Mouse (Mus musculus) macrophage (primary cell): ENCODE results near the gene Cdkn1a. TPM values are rescaled to one million over a fixed set of nuclear protein-coding genes. Genes with fewer than 3 reads are reported as not detected.

Source experiments
- H3K27ac ChIP-seq: fragments of 350-480 bp; formaldehyde crosslinking; 2 replicates; pipeline ENCODE4 v1.9.0; 2021
- H3K36me3 ChIP-seq: fragments of 350-480 bp; formaldehyde crosslinking; 2 replicates; pipeline ENCODE4 v1.9.0; 2021; ENCODE audit errors: inconsistent target
- H3K4me3 ChIP-seq: fragments of 350-480 bp; formaldehyde crosslinking; 2 replicates; pipeline ENCODE4 v1.9.0; 2021; ENCODE audit errors: inconsistent target
- H3K79me2 ChIP-seq: fragments of 350-480 bp; formaldehyde crosslinking; 2 replicates; pipeline ENCODE4 v1.9.0; 2021; ENCODE audit errors: inconsistent target
- WGBS: methylation state at CpG from one replicate; pipeline ENCODE4 v1.1.7; 2026; ENCODE audit warnings: inconsistent platforms; ENCODE audit not compliant: missing documents; 5-methylcytosine and 5-hydroxymethylcytosine counted together
- polyA plus RNA-seq: library from polyadenylated mRNA; stranded (reverse); fragments of 250-400 nt; gene quantifications from 3 replicates; pipeline ENCODE4 v1.2.4, GENCODE M21; 2018; ENCODE audit warnings: inconsistent platforms

Gene Cdkn1a
- polyA plus RNA-seq, 1 experiment from 2014 or later: 176 TPM

DNA sequence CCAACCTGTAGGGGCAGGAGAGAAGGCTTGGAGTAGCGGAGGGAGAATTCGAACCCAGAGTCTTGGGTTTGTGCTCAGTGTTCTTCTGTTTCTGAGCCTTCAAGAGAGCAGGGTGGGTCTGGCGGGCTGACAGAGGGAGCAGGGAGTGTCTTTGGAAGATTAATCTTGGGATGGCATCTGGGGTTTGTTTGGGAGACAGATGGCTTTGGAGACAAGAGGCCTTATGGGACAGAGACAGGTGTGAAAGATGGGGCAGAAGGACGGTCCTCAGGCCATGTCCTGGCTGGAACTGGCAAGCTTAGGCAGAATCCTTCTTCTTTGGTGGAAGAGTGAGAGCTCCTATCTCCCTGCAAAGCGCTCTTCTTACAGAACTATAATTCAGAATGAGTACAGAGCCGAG lies 37.7 kb upstream of the Cdkn1a start:
- no peaks in the 10 kb centered on the region for H3K79me2 ChIP-seq
- no peaks in the 10 kb centered on the region for H3K36me3 ChIP-seq
- H3K27ac ChIP-seq: no peak overlapping the region
- no peak overlapping the region for H3K4me3 ChIP-seq
- WGBS: 90% methylated on average over 6 of the region's 6 CpGs

DNA sequence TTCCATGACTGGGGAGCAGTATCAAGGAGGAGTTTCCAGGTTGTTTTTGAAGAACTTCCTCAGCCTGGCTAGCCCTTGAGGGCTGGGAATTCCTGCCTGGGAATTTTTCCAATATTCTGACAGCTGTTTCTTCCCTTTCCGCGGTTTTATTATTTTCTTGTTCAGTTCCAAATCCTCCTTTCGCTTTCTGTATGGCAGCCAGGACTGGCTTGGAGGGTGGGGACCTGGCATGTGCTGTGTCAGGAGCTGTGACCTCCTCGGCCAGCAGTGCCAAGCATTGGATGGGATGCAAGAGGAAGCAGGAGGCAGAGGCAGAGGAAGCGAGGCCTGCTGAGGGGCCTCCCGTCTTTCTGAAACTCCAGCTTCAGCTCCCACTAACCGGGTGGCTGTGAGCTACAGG lies 36.9 kb upstream of the Cdkn1a start:
- WGBS: 17% methylated on average over 7 of the region's 7 CpGs
- H3K79me2 ChIP-seq: no peaks in the 10 kb centered on the region
- H3K36me3 ChIP-seq: no peaks in the 10 kb centered on the region
- H3K4me3 ChIP-seq: no peak overlapping the region
- H3K27ac ChIP-seq: peak overlapping the region; percentile 38

DNA sequence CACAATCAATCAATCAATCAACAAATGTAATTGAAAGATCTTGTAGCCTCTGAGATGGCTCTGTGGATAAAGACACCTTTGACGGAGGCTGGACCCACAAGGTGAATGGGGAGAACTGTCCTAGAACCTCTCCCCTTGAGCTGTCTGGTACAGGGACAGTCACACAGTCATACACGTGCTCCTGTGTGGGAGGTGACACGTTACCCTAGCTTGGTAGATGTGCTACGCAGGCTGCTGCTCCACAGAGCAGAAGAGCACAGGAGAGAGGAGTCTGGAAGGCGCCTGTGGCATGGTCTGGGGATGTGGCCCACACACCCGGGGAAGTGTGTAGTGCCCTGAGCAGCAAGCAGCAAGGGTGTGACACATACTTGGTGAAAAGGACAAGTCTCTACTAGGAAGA lies 36.3 kb upstream of the Cdkn1a start:
- WGBS: 86% methylated on average over 6 of the region's 6 CpGs
- Histone ChIP-seq H3K36me3 (no peaks in the 10 kb centered on the region), H3K4me3 (no peak overlapping the region), H3K27ac (peak overlapping the region; percentile 38), H3K79me2 (no peaks in the 10 kb centered on the region)

DNA sequence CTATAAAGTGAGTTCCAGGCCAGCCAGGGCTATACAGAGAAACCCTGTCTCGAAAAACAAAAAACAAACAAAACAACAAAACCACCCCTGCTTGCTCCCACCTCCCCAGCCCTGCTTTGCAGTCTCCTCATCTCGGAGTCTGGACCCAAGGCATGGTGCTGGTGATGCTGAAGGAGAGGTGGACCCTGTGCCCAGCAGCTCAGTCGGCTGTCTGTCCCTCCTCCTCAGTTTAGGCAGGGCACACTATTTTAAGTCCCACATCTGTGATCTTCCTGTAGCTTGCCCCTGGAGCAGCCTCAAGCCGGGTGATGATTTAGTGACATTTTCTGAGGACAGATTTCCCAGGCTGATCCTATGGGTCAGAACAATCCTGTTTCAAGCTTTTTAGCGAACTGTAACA lies 35.2 kb upstream of the Cdkn1a start:
- no peaks in the 10 kb centered on the region for H3K79me2 ChIP-seq

DNA sequence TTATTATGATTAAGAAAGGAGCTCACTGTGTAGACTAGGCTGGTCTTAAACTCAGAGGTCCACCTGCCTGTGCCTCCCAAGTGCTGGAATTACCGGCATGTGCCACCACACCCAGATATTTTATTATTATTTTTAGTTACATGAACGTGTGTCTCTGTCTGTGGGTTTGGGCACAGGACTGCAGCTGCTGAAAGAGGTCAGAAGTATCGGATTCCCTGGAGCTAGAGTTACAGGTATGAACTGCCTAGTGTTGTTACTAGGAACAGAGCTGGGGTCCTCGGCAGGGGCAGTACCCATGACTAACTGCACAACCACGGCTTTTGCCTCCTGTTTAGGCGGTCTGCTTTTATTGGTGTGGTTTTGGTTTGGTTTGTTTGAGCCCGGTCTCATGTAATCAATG lies 34.6 kb upstream of the Cdkn1a start:
- WGBS: 26% methylated on average over 7 of the region's 7 CpGs
- Histone ChIP-seq H3K79me2 (no peaks in the 10 kb centered on the region), H3K27ac (no peak overlapping the region), H3K4me3 (no peak overlapping the region), H3K36me3 (no peaks in the 10 kb centered on the region)

More for the DNA sequence above, 35.2 kb upstream of the Cdkn1a start:
- 80% methylated on average over 5 of the region's 5 CpGs for WGBS
- Histone ChIP-seq H3K27ac (no peak overlapping the region), H3K4me3 (no peak overlapping the region), H3K36me3 (no peaks in the 10 kb centered on the region)

DNA sequence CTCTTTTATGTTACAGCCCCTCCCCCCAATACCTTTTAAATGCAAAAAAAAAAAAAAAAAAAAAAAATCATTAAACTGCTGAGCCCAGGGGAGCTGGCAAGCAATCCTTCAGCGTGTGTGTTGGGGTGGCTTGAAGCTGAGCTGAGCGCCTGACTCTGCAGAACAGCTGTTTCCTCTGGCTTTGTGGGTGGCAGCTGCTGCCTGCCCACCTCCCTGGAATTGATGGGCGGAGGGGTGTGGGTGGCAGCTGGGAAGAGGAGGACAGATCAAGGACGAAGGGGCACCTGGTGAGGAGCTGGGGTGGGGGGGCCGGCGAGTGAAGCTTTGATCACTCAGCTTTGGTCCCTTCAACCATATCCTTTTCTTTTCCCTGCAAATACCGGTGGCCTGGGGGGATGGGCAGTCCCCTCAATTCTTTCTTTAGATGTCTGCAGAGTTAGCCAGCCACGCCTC lies 34.1 kb upstream of the Cdkn1a start:
- Histone ChIP-seq H3K36me3 (no peaks in the 10 kb centered on the region), H3K4me3 (no peak overlapping the region), H3K27ac (no peak overlapping the region), H3K79me2 (no peaks in the 10 kb centered on the region)
- WGBS: 17% methylated on average over 8 of the region's 8 CpGs

DNA sequence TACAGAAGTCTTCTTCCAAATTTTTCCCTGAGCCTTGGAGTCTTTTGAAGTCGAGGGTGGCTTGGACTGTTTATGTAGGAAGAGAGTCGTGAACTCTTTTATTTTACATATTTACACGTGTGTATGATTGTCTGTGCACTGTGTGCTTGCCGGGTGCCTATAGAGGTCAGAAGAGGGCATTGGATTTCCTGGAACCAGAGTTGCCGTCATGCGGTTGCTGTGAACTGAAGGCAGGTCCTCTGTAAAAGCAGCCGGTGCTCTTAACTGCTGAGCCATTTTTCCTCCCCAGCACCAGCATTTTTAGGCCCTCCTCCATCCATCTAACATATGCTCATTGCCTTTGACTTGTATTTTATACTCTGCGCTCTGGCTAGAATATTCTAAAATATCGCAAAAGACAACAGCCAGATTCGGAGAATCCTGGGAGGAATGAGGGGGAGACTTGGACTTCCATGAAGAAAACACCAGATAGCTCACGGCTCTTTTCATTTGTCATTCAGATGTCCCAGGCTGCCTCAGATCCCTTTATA lies 33.4 kb upstream of the Cdkn1a start:
- WGBS: 89% methylated on average over 11 of the region's 11 CpGs
- Histone ChIP-seq H3K4me3 (no peak overlapping the region), H3K27ac (no peak overlapping the region), H3K36me3 (no peaks in the 10 kb centered on the region), H3K79me2 (no peaks in the 10 kb centered on the region)

DNA sequence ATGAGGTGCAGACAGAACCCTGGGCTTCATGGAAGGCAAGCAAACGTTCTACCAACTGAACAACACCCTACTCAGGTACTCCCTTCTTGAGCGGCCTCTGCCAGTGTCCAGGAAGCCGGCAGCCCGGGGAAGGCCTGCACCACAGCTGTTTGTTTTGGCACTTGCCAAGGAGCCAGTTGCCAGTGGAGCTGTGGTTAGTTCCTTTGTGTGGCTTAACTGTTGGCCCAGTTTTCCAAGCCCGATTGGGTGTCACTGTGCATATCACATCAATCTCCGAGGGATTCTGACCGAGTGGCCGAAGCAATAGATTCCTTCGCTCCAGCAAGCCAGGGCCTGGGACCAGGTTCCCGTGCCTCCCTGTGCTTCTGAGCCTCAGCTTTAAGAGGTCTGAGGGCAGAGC lies 32.8 kb upstream of the Cdkn1a start:
- H3K4me3 ChIP-seq: no peak overlapping the region
- H3K79me2 ChIP-seq: no peaks in the 10 kb centered on the region
- no peaks in the 10 kb centered on the region for H3K36me3 ChIP-seq
- 49% methylated on average over 10 of the region's 10 CpGs for WGBS
- H3K27ac ChIP-seq: no peak overlapping the region

DNA sequence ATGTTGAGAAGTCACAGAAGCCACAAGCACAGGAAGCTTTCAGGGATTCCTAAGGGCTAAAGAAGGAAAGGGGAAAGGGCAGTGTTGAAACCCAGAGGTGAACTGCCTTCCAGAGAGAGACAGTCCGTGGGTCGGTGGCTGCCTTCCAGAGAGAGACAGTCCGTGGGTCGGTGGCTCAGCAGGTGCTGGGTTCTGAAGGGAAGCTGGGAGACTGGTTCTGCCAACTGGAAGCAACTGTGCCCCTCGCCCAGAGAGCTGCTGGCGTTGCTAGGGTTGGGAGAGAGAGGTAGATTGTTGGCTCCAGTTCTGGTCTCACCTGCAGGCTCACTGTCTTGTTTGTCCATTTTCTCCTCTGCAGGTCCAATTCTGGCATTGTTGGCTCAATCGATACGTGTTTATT lies 32.3 kb upstream of the Cdkn1a start:
- no peaks in the 10 kb centered on the region for H3K79me2 ChIP-seq
- no peak overlapping the region for H3K4me3 ChIP-seq
- WGBS: 57% methylated on average over 7 of the region's 8 CpGs
- no peak overlapping the region for H3K27ac ChIP-seq
- H3K36me3 ChIP-seq: no peaks in the 10 kb centered on the region

DNA sequence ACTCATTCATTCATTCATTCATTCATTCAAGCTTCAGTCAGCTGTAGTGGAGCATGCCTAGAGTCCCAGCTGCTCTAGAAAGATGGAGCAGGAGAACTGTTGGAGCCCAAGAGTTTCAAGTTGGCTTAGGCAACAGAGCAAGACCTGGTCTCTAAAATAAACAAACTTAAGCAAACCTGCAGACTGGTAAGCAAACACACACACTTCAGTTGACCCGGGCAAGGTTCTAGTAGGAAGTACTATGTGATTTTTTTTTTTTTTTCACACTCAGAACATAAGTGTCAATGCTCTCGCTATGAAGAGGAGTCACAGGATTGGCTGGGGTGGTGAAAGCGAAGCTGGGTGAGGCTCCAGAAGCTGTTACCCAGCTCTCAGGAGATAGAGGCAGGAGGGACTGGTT lies 31.2 kb upstream of the Cdkn1a start:
- Histone ChIP-seq H3K4me3 (no peak overlapping the region), H3K27ac (no peak overlapping the region), H3K79me2 (no peaks in the 10 kb centered on the region), H3K36me3 (no peaks in the 10 kb centered on the region)
- WGBS: 94% methylated on average over 3 of the region's 3 CpGs

DNA sequence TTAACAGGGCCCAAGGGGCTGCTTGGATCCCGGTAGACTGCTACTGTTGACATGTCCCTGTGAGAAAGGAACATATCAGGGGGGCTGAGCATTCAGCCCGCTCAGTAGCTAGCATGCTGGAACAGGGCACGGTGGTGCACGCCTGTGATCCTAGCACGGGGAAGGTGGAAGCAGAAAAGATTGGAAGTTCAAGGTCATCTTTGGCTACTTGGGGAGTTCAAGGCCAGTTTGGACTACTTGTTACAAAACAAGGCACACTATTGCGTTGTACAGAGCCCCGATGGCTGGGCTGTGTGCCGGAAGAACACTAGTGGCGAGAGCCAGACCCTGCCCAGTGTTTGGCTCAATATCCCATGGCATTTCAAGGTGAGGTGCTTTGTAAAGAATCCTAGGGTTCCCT lies 29.8 kb upstream of the Cdkn1a start:
- Histone ChIP-seq H3K27ac (no peak overlapping the region), H3K36me3 (no peaks in the 10 kb centered on the region)
- WGBS: 93% methylated on average over 9 of the region's 9 CpGs

DNA sequence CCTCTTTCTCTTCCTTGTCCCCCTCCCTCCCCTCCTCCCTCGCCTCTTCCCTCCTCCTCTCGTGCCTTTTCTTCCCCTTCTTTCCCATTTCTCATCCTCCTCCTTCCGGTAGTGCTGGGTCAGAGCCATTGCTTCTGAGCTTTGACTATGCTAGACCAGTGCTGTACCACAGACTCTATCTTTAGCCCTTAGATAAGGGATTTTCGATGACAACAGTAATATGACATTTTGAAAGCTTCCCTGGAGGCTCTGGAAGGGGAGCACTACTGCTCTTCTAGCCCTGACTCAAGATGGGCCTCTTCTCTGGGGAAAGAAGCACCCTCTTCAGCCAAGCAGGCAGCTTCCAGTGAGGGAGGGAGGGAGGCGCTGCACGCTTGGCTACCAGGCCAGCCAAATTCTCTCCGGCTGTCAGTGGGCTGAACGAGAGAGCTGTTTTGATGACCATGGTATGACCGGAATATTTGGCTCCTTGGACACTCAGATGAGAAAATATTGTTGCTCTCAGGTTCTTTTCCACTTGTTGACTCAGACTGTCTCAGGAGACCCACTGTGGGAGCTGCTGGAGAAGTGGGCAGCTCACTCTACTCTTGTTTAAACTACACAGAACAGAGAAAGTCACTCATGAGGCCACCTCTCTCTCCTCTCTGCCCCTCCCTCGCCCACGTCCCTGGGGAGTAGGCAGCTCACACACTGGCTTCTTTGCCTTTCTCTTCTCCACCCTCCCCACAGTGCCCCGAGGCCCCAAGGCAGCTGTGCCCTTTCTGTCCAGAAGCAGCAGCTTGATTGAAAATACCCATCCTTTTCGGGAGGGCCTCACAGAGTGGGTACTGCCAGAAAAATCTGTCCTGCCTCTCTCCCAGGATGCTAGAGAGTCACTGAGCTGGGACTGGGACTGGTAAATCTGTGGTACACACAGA lies 28.4 kb upstream of the Cdkn1a start:
- Histone ChIP-seq H3K36me3 (no peaks in the 10 kb centered on the region), H3K27ac (no peak overlapping the region), H3K79me2 (no peaks in the 10 kb centered on the region), H3K4me3 (no peak overlapping the region)
- WGBS: 86% methylated on average over 13 of the region's 13 CpGs

More for the DNA sequence above, 29.8 kb upstream of the Cdkn1a start:
- Histone ChIP-seq H3K4me3 (no peak overlapping the region), H3K79me2 (no peaks in the 10 kb centered on the region)

DNA sequence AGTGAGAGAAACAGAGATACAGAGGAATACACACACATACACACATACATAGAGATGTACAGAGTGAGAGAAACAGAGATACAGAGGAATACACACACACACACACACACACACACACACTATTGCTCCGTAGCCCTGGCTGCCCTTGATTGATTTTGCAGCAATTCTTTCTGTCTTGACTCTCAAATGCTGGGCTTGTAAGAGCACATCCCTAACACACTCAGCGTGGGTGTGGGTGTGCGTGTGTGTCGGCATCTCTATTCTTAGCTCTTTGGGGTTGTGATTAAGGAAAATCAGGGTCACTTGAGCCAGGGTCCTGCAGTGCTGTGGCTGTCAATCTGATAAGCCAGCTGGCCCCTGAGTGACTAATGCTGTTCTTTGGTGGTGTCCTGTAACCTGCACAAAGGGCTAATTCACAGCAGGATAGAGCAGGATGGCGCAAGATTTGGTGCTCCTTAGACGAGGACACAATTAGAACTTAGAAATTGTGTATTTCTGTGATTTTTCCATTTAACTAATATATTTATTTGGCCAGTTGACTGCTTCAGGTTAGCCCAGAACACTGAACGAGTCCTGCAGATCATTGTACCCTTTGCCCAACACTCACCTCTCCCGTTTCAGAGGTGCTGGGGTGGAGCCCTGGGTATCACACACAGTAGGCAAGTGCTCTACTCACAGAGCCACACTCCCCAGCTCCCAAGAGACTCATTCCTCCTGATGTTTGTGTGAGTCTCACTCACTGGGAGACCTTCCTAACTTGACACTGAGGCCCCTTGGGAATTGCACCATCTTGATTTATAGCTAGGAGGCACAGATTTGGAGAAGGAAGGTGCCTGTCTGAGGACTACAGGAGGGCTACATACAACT lies 27.4 kb upstream of the Cdkn1a start:
- no peaks in the 10 kb centered on the region for H3K79me2 ChIP-seq
- no peak overlapping the region for H3K4me3 ChIP-seq
- no peaks in the 10 kb centered on the region for H3K36me3 ChIP-seq
- H3K27ac ChIP-seq: no peak overlapping the region
- WGBS: 94% methylated on average over 5 of the region's 8 CpGs

DNA sequence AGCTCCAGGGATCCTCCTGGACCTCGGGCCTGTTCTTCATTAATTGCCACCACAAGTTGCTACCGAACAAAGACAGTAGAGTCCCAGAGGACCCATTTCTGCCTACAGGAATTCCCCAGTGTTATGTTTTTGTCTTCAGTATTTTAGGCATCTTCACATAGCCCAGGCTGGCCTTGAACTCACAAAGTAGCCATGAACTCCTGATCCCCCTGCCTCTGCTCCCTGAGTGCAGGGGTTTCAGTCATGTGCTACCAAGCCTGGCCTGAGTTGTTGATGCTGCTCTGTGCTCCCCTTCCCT lies 26.8 kb upstream of the Cdkn1a start:
- no peaks in the 10 kb centered on the region for H3K79me2 ChIP-seq
- WGBS: 94% methylated on average over 2 of the region's 2 CpGs
- no peaks in the 10 kb centered on the region for H3K36me3 ChIP-seq
- no peak overlapping the region for H3K4me3 ChIP-seq
- H3K27ac ChIP-seq: no peak overlapping the region
